Mouse (Mus musculus): Measurements from ENCODE around the gene Inpp5b. TPM values are rescaled to one million over a fixed set of nuclear protein-coding genes. Genes with fewer than 3 reads are reported as not detected.
"Not testable (repeated sequence)": the region's sequence is repeated elsewhere in the genome, so short reads cannot be mapped to it uniquely, and the experiment has no call there.

Inpp5b gene
- polyA plus RNA-seq, 1 experiment = 27.0 TPM

GRCm38 (mm10) chr4:124703881-124704796 lies 37.5 kb upstream of the Inpp5b start:
- no peak overlapping the region for H3K9ac ChIP-seq (ENCODE audit: low read depth, poor library complexity, severe bottlenecking)
- no peaks in the 10 kb centered on the region for H3K36me3 ChIP-seq (ENCODE audit: control insufficient read depth, insufficient read depth, low read length, poor library complexity, severe bottlenecking)
- TF ChIP-seq POLR2A (IDR thresholded peaks at IDR 0.05; ENCODE audit: insufficient read depth, low read length) (no peak), CTCF (IDR thresholded peaks at IDR 0.05; ENCODE audit: low read depth, low read length) (no peak), EP300 (IDR thresholded peaks at IDR 0.05; ENCODE audit: insufficient read depth, low read depth, low read length) (0 out of 2 replicates have a peak, but pooled peaks have one; percentile 39)
- peak overlapping the region; percentile 38 for H3K27ac ChIP-seq (ENCODE audit: insufficient read depth, low read length)
- no peaks in the 10 kb centered on the region for H3K27me3 ChIP-seq (ENCODE audit: control insufficient read depth, insufficient read depth, low read length, poor library complexity, severe bottlenecking)
- H3K9me3 ChIP-seq (replicated peaks; ENCODE audit: control insufficient read depth, insufficient read depth, low read length, poor library complexity, severe bottlenecking) = no peaks in the 10 kb centered on the region
- H3K4me1 ChIP-seq (ENCODE audit: control insufficient read depth, insufficient read depth, low read length) = peaks cover 10% of the 10 kb centered on the region
- no peak overlapping the region for H3K4me3 ChIP-seq (ENCODE audit: low read depth, low read length)

DNA sequence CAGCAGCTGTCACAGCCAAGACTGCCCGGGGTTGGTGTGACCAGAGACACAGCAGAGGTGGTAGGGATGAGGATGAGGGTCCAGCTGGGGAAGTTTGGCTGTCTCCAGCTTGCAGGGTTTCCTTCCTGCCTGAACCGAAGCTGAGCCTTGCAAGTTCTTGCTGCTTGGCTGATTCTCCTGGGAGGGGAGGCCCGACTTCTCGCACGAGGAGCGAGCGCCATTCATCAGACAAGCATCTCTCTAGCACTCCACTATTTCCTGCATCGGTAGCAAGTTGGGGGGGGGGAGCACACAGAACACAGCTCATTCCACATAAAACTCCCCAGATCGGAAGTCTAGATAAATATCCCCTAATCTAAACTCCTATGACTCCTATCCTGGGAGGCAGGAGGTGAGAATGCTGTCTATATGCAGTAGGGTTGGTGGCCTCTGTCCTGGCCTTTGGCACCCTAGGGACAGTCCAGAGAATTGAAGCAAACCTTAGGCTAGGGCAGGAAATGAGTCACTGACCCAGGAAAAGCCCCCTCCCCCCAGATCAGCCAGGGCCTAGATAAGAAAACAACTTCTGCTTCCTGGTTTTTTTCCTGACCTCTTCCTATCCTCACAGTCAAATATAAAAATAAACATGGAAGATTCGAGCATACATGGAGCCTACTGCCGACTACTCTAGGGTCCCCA lies 36.7 kb upstream of the Inpp5b start:
- H3K36me3 ChIP-seq (ENCODE audit: control insufficient read depth, insufficient read depth, low read length, poor library complexity, severe bottlenecking) = no peaks in the 10 kb centered on the region
- H3K27me3 ChIP-seq (ENCODE audit: control insufficient read depth, insufficient read depth, low read length, poor library complexity, severe bottlenecking) = no peaks in the 10 kb centered on the region
- H3K27ac ChIP-seq (ENCODE audit: insufficient read depth, low read length) = no peak overlapping the region
- peaks cover 6% of the 10 kb centered on the region for H3K4me1 ChIP-seq (ENCODE audit: control insufficient read depth, insufficient read depth, low read length)
- TF ChIP-seq POLR2A (IDR thresholded peaks at IDR 0.05; ENCODE audit: insufficient read depth, low read length) (no peak), EP300 (IDR thresholded peaks at IDR 0.05; ENCODE audit: insufficient read depth, low read depth, low read length) (no peak), CTCF (IDR thresholded peaks at IDR 0.05; ENCODE audit: low read depth, low read length) (no peak)
- no peak overlapping the region for H3K4me3 ChIP-seq (ENCODE audit: low read depth, low read length)
- H3K9me3 ChIP-seq (replicated peaks; ENCODE audit: control insufficient read depth, insufficient read depth, low read length, poor library complexity, severe bottlenecking) = no peaks in the 10 kb centered on the region
- H3K9ac ChIP-seq (ENCODE audit: low read depth, poor library complexity, severe bottlenecking) = no peak overlapping the region

- Histone ChIP-seq H3K9me3 (replicated peaks; ENCODE audit: control insufficient read depth, insufficient read depth, low read length, poor library complexity, severe bottlenecking) (no peaks in the 10 kb centered on the region), H3K4me3 (ENCODE audit: low read depth, low read length) (no peak overlapping the region), H3K36me3 (ENCODE audit: control insufficient read depth, insufficient read depth, low read length, poor library complexity, severe bottlenecking) (no peaks in the 10 kb centered on the region), H3K4me1 (ENCODE audit: control insufficient read depth, insufficient read depth, low read length) (peaks cover 5% of the 10 kb centered on the region), H3K9ac (ENCODE audit: low read depth, poor library complexity, severe bottlenecking) (no peak overlapping the region), H3K27ac (ENCODE audit: insufficient read depth, low read length) (no peak overlapping the region), H3K27me3 (ENCODE audit: control insufficient read depth, insufficient read depth, low read length, poor library complexity, severe bottlenecking) (no peaks in the 10 kb centered on the region)
- no peak for TF ChIP-seq CTCF (IDR thresholded peaks at IDR 0.05; ENCODE audit: low read depth, low read length)
- no peak for TF ChIP-seq POLR2A (IDR thresholded peaks at IDR 0.05; ENCODE audit: insufficient read depth, low read length)
- TF ChIP-seq EP300 (IDR thresholded peaks at IDR 0.05; ENCODE audit: insufficient read depth, low read depth, low read length) = no peak
These were observed 35.9 kb upstream of the Inpp5b start for GRCm38 (mm10) chr4:124705661-124706269.

- H3K27me3 ChIP-seq (ENCODE audit: control insufficient read depth, insufficient read depth, low read length, poor library complexity, severe bottlenecking); H3K9me3 ChIP-seq (replicated peaks; ENCODE audit: control insufficient read depth, insufficient read depth, low read length, poor library complexity, severe bottlenecking); H3K36me3 ChIP-seq (ENCODE audit: control insufficient read depth, insufficient read depth, low read length, poor library complexity, severe bottlenecking); H3K27ac ChIP-seq (ENCODE audit: insufficient read depth, low read length); H3K4me1 ChIP-seq (ENCODE audit: control insufficient read depth, insufficient read depth, low read length); H3K9ac ChIP-seq (ENCODE audit: low read depth, poor library complexity, severe bottlenecking): not testable (repeated sequence)
- H3K4me3 ChIP-seq (ENCODE audit: low read depth, low read length) = peak overlapping the region; percentile 39
These were observed 34.1 kb upstream of the Inpp5b start for GRCm38 (mm10) chr4:124707381-124708199.

GRCm38 (mm10) chr4:124708200-124708517 lies 33.5 kb upstream of the Inpp5b start:
- H3K4me1 ChIP-seq (ENCODE audit: control insufficient read depth, insufficient read depth, low read length); H3K36me3 ChIP-seq (ENCODE audit: control insufficient read depth, insufficient read depth, low read length, poor library complexity, severe bottlenecking); H3K27me3 ChIP-seq (ENCODE audit: control insufficient read depth, insufficient read depth, low read length, poor library complexity, severe bottlenecking); H3K9me3 ChIP-seq (replicated peaks; ENCODE audit: control insufficient read depth, insufficient read depth, low read length, poor library complexity, severe bottlenecking); H3K4me3 ChIP-seq (ENCODE audit: low read depth, low read length): not testable (repeated sequence)
- Histone ChIP-seq H3K9ac (ENCODE audit: low read depth, poor library complexity, severe bottlenecking) (peak overlapping the region; percentile 74; the same call in 1 of the 2 replicates), H3K27ac (ENCODE audit: insufficient read depth, low read length) (peak overlapping the region; percentile 52)
